Mouse (Mus musculus) lung, embryonic 14.5 days (tissue): Measurements from ENCODE around the gene Ift122. TPM values are rescaled to one million over a fixed set of nuclear protein-coding genes. Genes with fewer than 3 reads are reported as not detected.
A peak's percentile ranks its signal among the peaks of the same experiment; 100 is the strongest.

Experiments used
- ATAC-seq: fragments of 200-750 bp; cut with Nextera tagmentation; 2 replicates; pipeline ENCODE4 v1.8.0; 2017; ENCODE audit warnings: mild to moderate bottlenecking, moderate TSS enrichment, moderate library complexity; ENCODE audit not compliant: insufficient read depth
- DNase-seq: peaks from one replicate; pipeline ENCODE4 v3.0.0-alpha.2; 2015
- H3K27ac ChIP-seq: fragments of 300-500 bp; sonication (generic); 2 replicates; pipeline ENCODE4 v1.5.1; 2014; ENCODE audit warnings: low read depth, mild to moderate bottlenecking, moderate library complexity
- H3K27me3 ChIP-seq: fragments of 300-500 bp; sonication (generic); 2 replicates; pipeline ENCODE4 v1.6.1; 2014; ENCODE audit warnings: low read length, control low read depth; ENCODE audit not compliant: insufficient read depth
- H3K36me3 ChIP-seq: fragments of 300-500 bp; sonication (generic); 2 replicates; pipeline ENCODE4 v1.6.1; 2014; ENCODE audit warnings: control low read depth; ENCODE audit not compliant: insufficient read depth
- H3K4me1 ChIP-seq: fragments of 300-500 bp; sonication (generic); 2 replicates; pipeline ENCODE4 v1.6.1; 2014; ENCODE audit warnings: antibody characterized with exemption, control low read depth; ENCODE audit not compliant: insufficient read depth
- H3K4me2 ChIP-seq: fragments of 300-500 bp; sonication (generic); 2 replicates; pipeline ENCODE4 v1.6.1; 2014; ENCODE audit warnings: mild to moderate bottlenecking
- H3K4me3 ChIP-seq: fragments of 300-500 bp; sonication (generic); 2 replicates; pipeline ENCODE4 v1.5.1; 2014; ENCODE audit warnings: low read depth, low read length
- H3K9ac ChIP-seq: fragments of 300-500 bp; sonication (generic); 2 replicates; pipeline ENCODE4 v1.6.1; 2014
- H3K9me3 ChIP-seq: fragments of 300-500 bp; sonication (generic); 2 replicates; pipeline ENCODE4 v1.6.1; 2016; ENCODE audit warnings: low read depth, low read length, control low read depth
- CTCF ChIP-seq: IDR thresholded peaks from 2 replicates; pipeline ENCODE4 v1.5.1; 2016; ENCODE audit warnings: antibody characterized with exemption, low read depth
- WGBS: fragments of 180-500 bp; shearing (Covaris S2); extraction: QIAGEN DNeasy Blood & Tissue Kit; methylation state at CpG from one replicate; pipeline ENCODE4 v1.1.7; 2014; 5-methylcytosine and 5-hydroxymethylcytosine counted together
- polyA plus RNA-seq: library from polyadenylated mRNA; unstranded; fragments of >200 nt; fragmentation: Nextera tagmentation; extraction: Ambion mirVana; gene quantifications from 2 replicates; pipeline ENCODE4 v1.2.1, GENCODE M21; 2014

Ift122 gene
- polyA plus RNA-seq, 1 experiment from 2014 or later: 25.6 TPM

- Histone ChIP-seq H3K27ac (no peak overlapping the region), H3K9me3 (no peaks in the 10 kb centered on the region), H3K27me3 (no peaks in the 10 kb centered on the region), H3K9ac (no peak overlapping the region), H3K4me1 (peaks cover 3% of the 10 kb centered on the region), H3K4me2 (no peak overlapping the region), H3K4me3 (no peak overlapping the region), H3K36me3 (peaks cover 96% of the 10 kb centered on the region)
- no peak for TF ChIP-seq CTCF
- 93% methylated on average over 19 of the region's 19 CpGs for WGBS
- DNase-seq: no peak
- ATAC-seq: no peak
Measured at GRCm38 (mm10) chr6:115966227-115966966, 113.1 kb downstream of the Ift122 start.

GRCm38 (mm10) chr6:115967291-115967880, 114.1 kb downstream of the Ift122 start:
- no peak overlapping the region for H3K9ac ChIP-seq
- H3K27ac ChIP-seq: no peak overlapping the region
- H3K36me3 ChIP-seq: peaks cover 95% of the 10 kb centered on the region
- DNase-seq (no peak), ATAC-seq (no peak)
- H3K4me3 ChIP-seq: no peak overlapping the region
- TF ChIP-seq CTCF: no peak
- no peaks in the 10 kb centered on the region for H3K27me3 ChIP-seq
- no peak overlapping the region for H3K4me2 ChIP-seq
- 89% methylated on average over 15 of the region's 15 CpGs for WGBS
- H3K4me1 ChIP-seq: peaks cover 13% of the 10 kb centered on the region
- no peaks in the 10 kb centered on the region for H3K9me3 ChIP-seq

- Histone ChIP-seq H3K9ac (no peak overlapping the region), H3K4me1 (peaks cover 19% of the 10 kb centered on the region), H3K36me3 (peaks cover 94% of the 10 kb centered on the region), H3K9me3 (no peaks in the 10 kb centered on the region), H3K4me3 (no peak overlapping the region), H3K27me3 (no peaks in the 10 kb centered on the region), H3K4me2 (no peak overlapping the region), H3K27ac (no peak overlapping the region)
- no peak for DNase-seq
- ATAC-seq: no peak
- TF ChIP-seq CTCF: no peak
- 88% methylated on average over 5 of the region's 5 CpGs for WGBS
Measured at GRCm38 (mm10) chr6:115968086-115968485, 114.8 kb downstream of the Ift122 start.

GRCm38 (mm10) chr6:115968700-115969099, 115.4 kb downstream of the Ift122 start:
- no peak overlapping the region for H3K27ac ChIP-seq
- no peaks in the 10 kb centered on the region for H3K9me3 ChIP-seq
- peaks cover 19% of the 10 kb centered on the region for H3K4me1 ChIP-seq
- DNase-seq (no peak), ATAC-seq (no peak)
- no peak overlapping the region for H3K4me2 ChIP-seq
- H3K4me3 ChIP-seq: no peak overlapping the region
- H3K36me3 ChIP-seq: peaks cover 94% of the 10 kb centered on the region
- WGBS: 77% methylated on average over 6 of the region's 6 CpGs
- H3K9ac ChIP-seq: no peak overlapping the region
- TF ChIP-seq CTCF: no peak
- H3K27me3 ChIP-seq: no peaks in the 10 kb centered on the region

GRCm38 (mm10) chr6:115969103-115969502, 115.8 kb downstream of the Ift122 start:
- Histone ChIP-seq H3K9ac (no peak overlapping the region), H3K4me1 (peaks cover 19% of the 10 kb centered on the region), H3K4me2 (no peak overlapping the region), H3K27me3 (no peaks in the 10 kb centered on the region), H3K4me3 (no peak overlapping the region), H3K36me3 (peaks cover 94% of the 10 kb centered on the region), H3K27ac (no peak overlapping the region), H3K9me3 (no peaks in the 10 kb centered on the region)
- TF ChIP-seq CTCF: no peak
- DNase-seq (no peak), ATAC-seq (no peak)
- WGBS: 58% methylated on average over 9 of the region's 9 CpGs

GRCm38 (mm10) chr6:115969952-115970351, 116.7 kb downstream of the Ift122 start:
- no peak for DNase-seq
- Histone ChIP-seq H3K4me3 (no peak overlapping the region), H3K36me3 (peaks cover 96% of the 10 kb centered on the region), H3K27me3 (no peaks in the 10 kb centered on the region), H3K9ac (no peak overlapping the region), H3K9me3 (no peaks in the 10 kb centered on the region), H3K27ac (no peak overlapping the region), H3K4me2 (no peak overlapping the region), H3K4me1 (peaks cover 19% of the 10 kb centered on the region)
- WGBS: 69% methylated on average over 4 of the region's 6 CpGs
- TF ChIP-seq CTCF: no peak
- no peak for ATAC-seq

- WGBS: 31% methylated on average over 13 of the region's 13 CpGs
- ATAC-seq (peak; percentile 44), DNase-seq (peak; percentile 68)
- Histone ChIP-seq H3K36me3 (peaks cover 96% of the 10 kb centered on the region), H3K4me1 (peaks cover 19% of the 10 kb centered on the region), H3K4me3 (no peak overlapping the region), H3K9ac (no peak overlapping the region), H3K4me2 (no peak overlapping the region), H3K27ac (peak overlapping the region; percentile 73), H3K27me3 (no peaks in the 10 kb centered on the region), H3K9me3 (no peaks in the 10 kb centered on the region)
- TF ChIP-seq CTCF: no peak
Measured at GRCm38 (mm10) chr6:115971273-115972060, 118.2 kb downstream of the Ift122 start.
